Mouse (Mus musculus): ENCODE measurements around the gene Gm10382.
A peak's percentile ranks its signal among the peaks of the same experiment; 100 is the strongest.
"Not testable (repeated sequence)": the region's sequence is repeated elsewhere in the genome, so short reads cannot be mapped to it uniquely, and the experiment has no call there.

Gm10382 gene

GRCm38 (mm10) chr5:125393622-125394603, 4.8 kb downstream of the Gm10382 start:
- DNase-seq: peak; percentile 86

GRCm38 (mm10) chr5:125395008-125395407, 5.9 kb downstream of the Gm10382 start:
- no peak for DNase-seq

- DNase-seq: no peak
These were observed 11.8 kb downstream of the Gm10382 start for GRCm38 (mm10) chr5:125400903-125401302.

GRCm38 (mm10) chr5:125402476-125402875, 13.4 kb downstream of the Gm10382 start:
- DNase-seq: no peak

GRCm38 (mm10) chr5:125402991-125403390, 13.9 kb downstream of the Gm10382 start:
- no peak for DNase-seq

- DNase-seq: peak; percentile 81 to 83
These were observed 14.7 kb downstream of the Gm10382 start for GRCm38 (mm10) chr5:125403481-125404465.

- no peak for DNase-seq
These were observed 15.4 kb downstream of the Gm10382 start for GRCm38 (mm10) chr5:125404536-125404902.

GRCm38 (mm10) chr5:125404903-125405545, 15.9 kb downstream of the Gm10382 start:
- no peak for DNase-seq

- DNase-seq: peak; percentile 85 to 94
These were observed 16.6 kb downstream of the Gm10382 start for GRCm38 (mm10) chr5:125405546-125406248.

- DNase-seq: peak; percentile 70 to 72
These were observed 17.3 kb downstream of the Gm10382 start for GRCm38 (mm10) chr5:125406322-125407016.

- no peak for DNase-seq
These were observed 18.1 kb downstream of the Gm10382 start for GRCm38 (mm10) chr5:125407020-125407830.

GRCm38 (mm10) chr5:125407910-125408575, 18.9 kb downstream of the Gm10382 start:
- no peak for DNase-seq

GRCm38 (mm10) chr5:125408842-125409241, 19.7 kb downstream of the Gm10382 start:
- DNase-seq: peak; percentile 80 to 91

- peak in 1 of 2 experiments; percentile 53 for DNase-seq
These were observed 20.4 kb downstream of the Gm10382 start for GRCm38 (mm10) chr5:125409348-125410090.

GRCm38 (mm10) chr5:125411972-125412530, 22.9 kb downstream of the Gm10382 start:
- peak in 1 of 2 experiments; percentile 89 for DNase-seq

- not testable (repeated sequence) for DNase-seq
These were observed 23.4 kb downstream of the Gm10382 start for GRCm38 (mm10) chr5:125412536-125412935.

- DNase-seq: no peak
These were observed 24.6 kb downstream of the Gm10382 start for GRCm38 (mm10) chr5:125413763-125414162.

GRCm38 (mm10) chr5:125416183-125416582, 27.1 kb downstream of the Gm10382 start:
- DNase-seq: no peak

- DNase-seq: no peak
These were observed 29.5 kb downstream of the Gm10382 start for GRCm38 (mm10) chr5:125418636-125419035.
